Mouse (Mus musculus) kidney, adult 2 months (tissue): ENCODE measurements around the gene Smok3b.

Experiments
- CTCF ChIP-seq: fragments of 200-500 bp; conservative IDR thresholded peaks from 2 replicates; pipeline ENCODE4 v1.5.1; 2011; ENCODE audit warnings: low read depth, mild to moderate bottlenecking, control low read depth, low read length, moderate library complexity, mixed read lengths; ENCODE audit not compliant: insufficient read depth, insufficient read length
- POLR2A ChIP-seq: fragments of 200-500 bp; IDR thresholded peaks from one replicate; pipeline ENCODE4 v1.6.1; 2011; ENCODE audit warnings: low read depth, low read length, control low read depth

DNA sequence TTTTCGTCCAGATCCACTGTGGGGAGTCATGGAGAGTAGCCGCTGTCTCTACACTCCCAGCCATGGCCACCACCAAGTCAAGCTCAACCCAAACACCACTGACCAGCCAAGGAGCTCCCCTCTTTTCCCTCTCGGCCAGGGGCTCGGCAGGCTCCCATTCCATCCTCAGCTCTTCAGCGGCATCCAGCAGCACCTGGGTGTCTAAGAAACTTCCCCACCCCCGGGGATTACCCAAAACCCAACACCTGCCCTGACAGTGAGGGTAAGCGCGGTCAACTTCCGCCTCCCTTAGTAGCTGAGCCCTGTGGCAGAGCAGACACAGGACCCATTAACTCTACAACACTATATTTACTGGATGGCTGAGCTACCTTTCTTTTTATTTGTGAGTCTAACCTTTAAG lies 60.2 kb downstream of the Smok3b start:
- no peak for TF ChIP-seq POLR2A
- no peak for TF ChIP-seq CTCF
